Mouse (Mus musculus) fat pad, adult 2 months (tissue): ENCODE data around the gene Mcrip2.

Experiments
- DNase-seq: peaks from one replicate; pipeline ENCODE4 v3.0.0-alpha.2; 2011; ENCODE audit warnings: low read depth, low spot score; ENCODE audit errors: extremely low read depth

Gene Mcrip2

GRCm38 (mm10) chr17:25835301-25835700, 33.3 kb downstream of the Mcrip2 start:
- DNase-seq: no peak

GRCm38 (mm10) chr17:25834595-25835222, 33.9 kb downstream of the Mcrip2 start:
- DNase-seq: no peak

GRCm38 (mm10) chr17:25833961-25834594, 34.5 kb downstream of the Mcrip2 start:
- no peak for DNase-seq

- no peak for DNase-seq
These were observed 35.3 kb downstream of the Mcrip2 start, which contains the start of gene Stub1 for GRCm38 (mm10) chr17:25833291-25833663. Gene Stub1, minus strand, starts transcription at chr17:25833404.

GRCm38 (mm10) chr17:25832436-25833290, 35.9 kb downstream of the Mcrip2 start:
- DNase-seq: no peak

- DNase-seq: no peak
These were observed 36.9 kb downstream of the Mcrip2 start for GRCm38 (mm10) chr17:25831451-25832281.

GRCm38 (mm10) chr17:25830806-25831431, 37.6 kb downstream of the Mcrip2 start:
- no peak for DNase-seq

- no peak for DNase-seq
These were observed 38.3 kb downstream of the Mcrip2 start for GRCm38 (mm10) chr17:25830200-25830753.

GRCm38 (mm10) chr17:25829558-25830017, 39.0 kb downstream of the Mcrip2 start:
- DNase-seq: no peak

GRCm38 (mm10) chr17:25828712-25829557, 39.6 kb downstream of the Mcrip2 start, which contains the start of gene Jmjd8:
Gene Jmjd8, plus strand, starts transcription at chr17:25828867.
- DNase-seq: no peak

GRCm38 (mm10) chr17:25828223-25828594, 40.4 kb downstream of the Mcrip2 start:
- no peak for DNase-seq

GRCm38 (mm10) chr17:25827546-25828222, 40.9 kb downstream of the Mcrip2 start:
- DNase-seq: no peak

GRCm38 (mm10) chr17:25827011-25827410, 41.6 kb downstream of the Mcrip2 start:
- DNase-seq: no peak

GRCm38 (mm10) chr17:25825984-25826570, 42.5 kb downstream of the Mcrip2 start:
- DNase-seq: no peak

GRCm38 (mm10) chr17:25825311-25825710, 43.3 kb downstream of the Mcrip2 start:
- no peak for DNase-seq

- no peak for DNase-seq
These were observed 44.0 kb downstream of the Mcrip2 start for GRCm38 (mm10) chr17:25824362-25825142.

GRCm38 (mm10) chr17:25823452-25823851, 45.1 kb downstream of the Mcrip2 start, which contains the start of gene Wdr24:
Gene Wdr24, plus strand, starts transcription at chr17:25823627.
- no peak for DNase-seq
